Mouse (Mus musculus) liver, embryonic 14.5 days (tissue): Measurements from ENCODE around the gene Rabep2. TPM values are rescaled to one million over a fixed set of nuclear protein-coding genes. Genes with fewer than 3 reads are reported as not detected.
A peak's percentile ranks its signal among the peaks of the same experiment; 100 is the strongest.

Experiments
- ATAC-seq: fragments of 200-750 bp; cut with Nextera tagmentation; 2 replicates; pipeline ENCODE4 v1.8.0; 2017; ENCODE audit warnings: moderate number of reproducible peaks, mild to moderate bottlenecking, moderate library complexity; ENCODE audit not compliant: insufficient read depth
- DNase-seq, 3 experiments: peaks; one replicate each; pipeline ENCODE4 v3.0.0-alpha.2; 2012 to 2013; ENCODE audit warnings: low read depth in 3 of 3, low spot score in 3 of 3
- H3K27ac ChIP-seq: fragments of 300-500 bp; sonication (generic); 2 replicates; pipeline ENCODE4 v1.5.1; 2014; ENCODE audit warnings: moderate library complexity, mild to moderate bottlenecking, control low read depth, inconsistent platforms
- H3K27me3 ChIP-seq: fragments of 300-500 bp; sonication (generic); 2 replicates; pipeline ENCODE4 v1.6.1; 2014; ENCODE audit warnings: mild to moderate bottlenecking, low read length, moderate library complexity; ENCODE audit not compliant: control insufficient read depth, insufficient read depth
- H3K36me3 ChIP-seq: fragments of 300-500 bp; sonication (generic); replicated peaks from 2 replicates; pipeline ENCODE4 v1.6.1; 2014; ENCODE audit warnings: low read depth; ENCODE audit not compliant: control insufficient read depth, insufficient read depth
- H3K4me1 ChIP-seq, 2 experiments: fragments of 200-500 bp in 1 of 2; fragments of 300-500 bp in 1 of 2; sonication (generic) in 1 of 2; replicated peaks; 2 replicates each; pipeline ENCODE4 v1.6.1; 2012 to 2014; ENCODE audit warnings: antibody characterized with exemption in 1 of 2, inconsistent platforms in 1 of 2, low read length in 1 of 2; ENCODE audit not compliant: control insufficient read depth in 2 of 2, insufficient read depth in 2 of 2
- H3K4me2 ChIP-seq: fragments of 300-500 bp; sonication (generic); 2 replicates; pipeline ENCODE4 v1.6.1; 2014; ENCODE audit warnings: low read depth, mild to moderate bottlenecking, control low read depth, moderate library complexity
- H3K4me3 ChIP-seq, 2 experiments: fragments of 200-500 bp in 1 of 2; fragments of 300-500 bp in 1 of 2; sonication (generic) in 1 of 2; 2 replicates each; pipeline ENCODE4 v1.5.1; 2012 to 2014; ENCODE audit warnings: low read depth in 2 of 2, low read length in 2 of 2, mild to moderate bottlenecking in 2 of 2, control low read depth in 1 of 2, inconsistent platforms in 1 of 2, moderate library complexity in 1 of 2; ENCODE audit not compliant: insufficient read depth in 1 of 2
- H3K9ac ChIP-seq: fragments of 300-500 bp; sonication (generic); replicated peaks from 2 replicates; pipeline ENCODE4 v1.6.1; 2014; ENCODE audit warnings: mild to moderate bottlenecking, control low read depth, moderate library complexity
- H3K9me3 ChIP-seq: fragments of 300-500 bp; sonication (generic); 2 replicates; pipeline ENCODE4 v1.6.1; 2016; ENCODE audit warnings: low read length, mixed read lengths; ENCODE audit not compliant: control insufficient read depth
- CTCF ChIP-seq: IDR thresholded peaks from 2 replicates; pipeline ENCODE4 v1.5.1; 2016; ENCODE audit warnings: antibody characterized with exemption, low read depth, control low read depth
- EP300 ChIP-seq: IDR thresholded peaks from 2 replicates; pipeline ENCODE4 v1.6.1; 2016; ENCODE audit warnings: antibody characterized with exemption, low read depth
- WGBS: fragments of 180-500 bp; shearing (Covaris S2); extraction: QIAGEN DNeasy Blood & Tissue Kit; methylation state at CpG from one replicate; pipeline ENCODE4 v1.1.7; 2014; ENCODE audit not compliant: insufficient replicate concordance; 5-methylcytosine and 5-hydroxymethylcytosine counted together
- polyA plus RNA-seq, 2 experiments: library from polyadenylated mRNA; depleted of rRNA in 1 of 2; stranded (reverse) in 1 of 2; unstranded in 1 of 2; fragments of >200 nt; fragmentation: Nextera tagmentation in 1 of 2; extraction: Ambion mirVana in 1 of 2; gene quantifications; 2 replicates each; pipeline versions ENCODE4 v1.2.1 to v1.2.3; 2012 to 2014

Gene Rabep2
- polyA plus RNA-seq, 2 experiments = 4.4 to 4.6 TPM

DNA sequence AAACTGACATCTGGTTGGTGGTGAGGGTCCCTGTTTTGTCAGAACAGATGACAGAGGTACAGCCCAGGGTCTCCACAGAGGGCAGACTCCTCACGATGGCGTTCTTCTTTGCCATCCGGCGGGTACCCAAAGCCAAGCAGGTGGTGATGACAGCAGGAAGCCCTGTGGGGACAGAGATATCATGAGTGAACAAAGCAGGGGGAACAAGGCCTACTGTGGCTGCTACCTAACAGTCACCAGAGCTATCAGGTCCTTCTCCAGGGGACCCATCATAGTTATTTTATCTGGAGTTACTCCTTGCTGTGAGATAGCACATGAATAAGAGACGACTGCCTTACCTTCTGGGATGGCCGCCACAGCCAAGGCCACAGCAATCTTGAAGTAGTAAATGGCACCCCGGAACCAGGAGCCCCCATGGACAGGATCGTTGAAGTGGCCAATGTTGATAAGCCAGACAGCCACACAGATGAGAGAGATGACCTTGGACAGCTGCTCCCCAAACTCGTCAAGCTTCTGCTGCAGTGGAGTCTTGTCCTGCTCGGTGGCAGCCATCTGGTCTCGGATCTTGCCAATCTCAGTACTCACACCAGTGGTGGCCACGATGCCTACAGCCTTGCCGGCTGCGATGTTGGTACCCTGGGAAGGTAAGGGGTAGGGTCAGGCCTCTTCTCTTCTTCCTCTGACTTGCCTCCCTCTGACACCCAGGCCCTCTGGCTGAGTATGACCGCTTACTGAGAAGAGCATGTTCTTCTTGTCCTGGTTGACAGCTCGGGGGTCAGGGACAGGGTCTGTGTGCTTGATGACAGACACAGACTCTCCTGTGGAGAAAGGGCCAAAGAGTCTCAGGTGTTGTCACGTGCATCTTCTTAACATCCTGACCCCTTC is 28.1 kb downstream of the Rabep2 start:
- TF ChIP-seq EP300 (no peak), CTCF (no peak)
- no peak overlapping the region for H3K27ac ChIP-seq
- no peak overlapping the region for H3K9ac ChIP-seq
- no peaks in the 10 kb centered on the region for H3K36me3 ChIP-seq
- no peaks in the 10 kb centered on the region for H3K4me1 ChIP-seq
- H3K9me3 ChIP-seq = no peaks in the 10 kb centered on the region
- no peak overlapping the region for H3K4me3 ChIP-seq
- no peak for DNase-seq
- ATAC-seq = peak; percentile 28; the same call in 1 of the 2 replicates
- H3K27me3 ChIP-seq = no peaks in the 10 kb centered on the region
- WGBS = 41% methylated on average over 17 of the region's 17 CpGs
- H3K4me2 ChIP-seq = no peak overlapping the region

DNA sequence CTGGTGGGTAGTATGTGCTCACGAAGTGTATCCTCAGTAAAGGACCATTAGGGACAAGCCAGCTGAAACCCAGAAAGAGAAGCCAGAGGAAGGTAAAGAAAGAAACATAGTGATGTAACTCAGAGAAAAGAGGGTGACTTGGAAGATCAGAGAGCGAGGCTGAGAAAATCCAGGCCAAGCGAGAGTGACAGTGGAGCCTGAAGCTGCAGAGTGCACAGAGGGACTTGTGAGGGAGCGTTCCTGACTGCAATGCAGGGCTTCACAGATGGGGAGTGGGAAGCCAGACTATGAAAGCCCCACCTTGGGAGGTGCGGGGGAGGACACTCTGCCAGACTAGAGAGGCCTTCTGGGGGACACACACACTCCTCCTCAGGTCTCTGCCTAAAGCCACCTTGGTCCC is 29.7 kb downstream of the Rabep2 start:
- no peak overlapping the region for H3K27ac ChIP-seq
- H3K36me3 ChIP-seq = no peaks in the 10 kb centered on the region
- no peak for TF ChIP-seq CTCF
- TF ChIP-seq EP300 = no peak
- no peak overlapping the region for H3K4me3 ChIP-seq
- H3K4me1 ChIP-seq = no peaks in the 10 kb centered on the region
- no peaks in the 10 kb centered on the region for H3K9me3 ChIP-seq
- no peak for DNase-seq
- H3K9ac ChIP-seq = no peak overlapping the region
- WGBS = 71% methylated on average over 5 of the region's 5 CpGs
- H3K4me2 ChIP-seq = no peak overlapping the region
- no peaks in the 10 kb centered on the region for H3K27me3 ChIP-seq
- no peak for ATAC-seq

DNA sequence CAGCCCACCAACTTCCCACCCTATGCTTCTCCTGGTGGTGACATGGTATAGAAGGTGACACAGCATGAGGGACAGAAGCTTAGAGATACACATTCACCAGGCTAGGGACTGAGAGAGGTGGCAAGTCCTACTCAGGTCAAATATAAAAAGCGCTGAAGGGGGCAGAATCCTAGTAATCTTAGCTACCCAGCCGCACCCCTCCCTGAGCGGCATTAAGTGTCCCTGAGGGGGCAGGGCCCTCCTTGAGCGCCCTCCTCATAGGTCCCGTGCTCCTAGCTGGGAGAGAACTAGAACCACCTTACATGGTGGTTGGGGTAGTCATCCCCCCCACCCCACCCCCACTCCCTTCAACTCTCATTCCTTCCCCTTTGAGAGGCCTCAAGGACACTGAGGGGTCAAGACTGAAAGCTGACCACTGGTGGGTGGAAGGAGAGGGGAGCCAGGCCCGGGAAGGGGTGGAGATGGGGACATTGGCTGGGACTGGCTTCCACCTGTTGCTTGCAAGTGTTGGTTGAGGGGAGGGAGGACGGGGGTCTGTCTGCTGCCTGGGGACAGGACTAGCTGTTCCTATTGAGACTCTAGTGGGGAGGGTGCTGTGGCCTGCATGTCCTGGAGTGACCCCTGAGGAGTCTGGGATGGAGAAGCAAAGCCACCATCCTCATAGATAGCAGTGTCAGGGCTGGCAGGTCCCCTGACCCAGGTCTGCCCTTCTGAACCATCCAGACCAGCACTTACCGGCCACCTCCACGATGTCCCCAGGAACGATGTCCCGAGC is 30.5 kb downstream of the Rabep2 start:
- WGBS = 65% methylated on average over 11 of the region's 11 CpGs
- H3K27ac ChIP-seq = no peak overlapping the region
- H3K9ac ChIP-seq = no peak overlapping the region
- TF ChIP-seq EP300 (no peak), CTCF (no peak)
- H3K9me3 ChIP-seq = no peaks in the 10 kb centered on the region
- no peak for DNase-seq
- 0 out of 4 replicates have a peak, but pooled peaks cover 0 to 2% of the 10 kb centered on the region in 2 experiments for H3K4me1 ChIP-seq
- no peaks in the 10 kb centered on the region for H3K27me3 ChIP-seq
- H3K36me3 ChIP-seq = no peaks in the 10 kb centered on the region
- H3K4me3 ChIP-seq = no peak overlapping the region
- H3K4me2 ChIP-seq = no peak overlapping the region
- no peak for ATAC-seq

DNA sequence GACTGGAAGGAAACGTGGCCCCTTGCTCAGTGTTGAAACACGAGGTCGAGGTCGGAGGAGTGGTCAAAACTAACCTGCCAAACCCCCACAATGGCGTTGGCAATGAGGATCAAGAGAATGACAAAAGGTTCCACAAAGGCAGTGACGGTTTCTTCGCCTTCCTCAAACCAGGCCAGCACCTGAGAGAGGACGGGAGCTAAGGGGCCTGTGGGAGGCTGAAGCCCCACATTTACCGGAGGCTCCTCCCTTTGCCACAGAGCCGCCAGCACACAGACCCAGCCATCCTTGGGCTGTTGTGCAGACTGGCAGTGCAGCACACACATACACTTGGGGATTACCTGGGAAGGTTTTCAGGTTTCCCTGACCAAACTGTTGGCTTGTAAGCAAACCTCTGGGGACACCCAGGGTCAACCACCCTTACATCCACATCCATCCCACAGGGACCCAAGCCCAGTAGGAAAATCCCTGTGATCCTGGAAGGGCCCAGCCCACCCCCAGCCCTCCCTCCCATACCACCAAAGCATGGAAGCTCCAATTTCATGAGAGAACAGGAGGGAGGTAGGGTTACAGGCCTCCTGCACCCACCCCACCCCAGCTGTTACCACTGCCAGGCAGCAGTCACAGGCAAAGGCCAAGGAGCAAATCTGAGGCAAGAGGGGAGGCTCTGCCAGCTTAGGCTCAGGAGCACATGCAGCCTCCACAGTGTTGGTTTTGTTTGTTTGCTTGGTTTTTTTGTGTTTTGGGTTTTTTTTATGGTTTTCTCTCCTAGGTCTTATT is 32.3 kb downstream of the Rabep2 start:
- H3K27me3 ChIP-seq = no peaks in the 10 kb centered on the region
- H3K27ac ChIP-seq = no peak overlapping the region
- TF ChIP-seq CTCF = no peak
- no peak for TF ChIP-seq EP300
- H3K9ac ChIP-seq = no peak overlapping the region
- no peaks in the 10 kb centered on the region for H3K36me3 ChIP-seq
- 44% methylated on average over 10 of the region's 10 CpGs for WGBS
- H3K4me2 ChIP-seq = no peak overlapping the region
- H3K4me3 ChIP-seq = no peak overlapping the region
- H3K4me1 ChIP-seq = peaks cover 0 to 11% of the 10 kb centered on the region in 2 experiments; a peak in 2 of 4 replicates
- no peak for ATAC-seq
- DNase-seq = no peak
- H3K9me3 ChIP-seq = no peaks in the 10 kb centered on the region
